Mouse (Mus musculus) ES-E14 (cell line): Measurements from ENCODE around the gene Mapk3.

Source experiments
- CHD2 ChIP-seq: IDR thresholded peaks from 2 replicates; pipeline ENCODE4 v1.6.1; 2014; ENCODE audit warnings: mild to moderate bottlenecking, low read depth, low read length, inconsistent platforms
- HCFC1 ChIP-seq: IDR thresholded peaks from 2 replicates; pipeline ENCODE4 v1.6.1; 2012; ENCODE audit warnings: low read length, inconsistent platforms, borderline replicate concordance; ENCODE audit not compliant: insufficient read depth
- MAFK ChIP-seq: IDR thresholded peaks from 2 replicates; pipeline ENCODE4 v1.6.1; 2014; ENCODE audit warnings: mild to moderate bottlenecking, low read depth, low read length, inconsistent platforms; ENCODE audit not compliant: insufficient read depth
- ZC3H11A ChIP-seq: IDR thresholded peaks from 2 replicates; pipeline ENCODE4 v1.6.1; 2012; ENCODE audit warnings: low read depth, mild to moderate bottlenecking, inconsistent platforms, low read length, borderline replicate concordance
- ZNF384 ChIP-seq: IDR thresholded peaks from 2 replicates; pipeline ENCODE4 v1.6.1; 2012; ENCODE audit warnings: low read depth, low read length, inconsistent platforms

- no peak for TF ChIP-seq CHD2
- no peak for TF ChIP-seq MAFK
- no peak for TF ChIP-seq ZNF384
- TF ChIP-seq HCFC1 = no peak
- TF ChIP-seq ZC3H11A = no peak
Measured at GRCm38 (mm10) chr7:126795387-126796317, 36.3 kb downstream of the Mapk3 start.
